Mouse (Mus musculus) embryonic facial prominence, embryonic 12.5 days (tissue): ENCODE data around the gene Rubcn. TPM values are rescaled to one million over a fixed set of nuclear protein-coding genes. Genes with fewer than 3 reads are reported as not detected.

Source experiments
- ATAC-seq: fragments of 200-750 bp; cut with Nextera tagmentation; 2 replicates; pipeline ENCODE4 v1.8.0; 2017; ENCODE audit not compliant: insufficient number of reproducible peaks, insufficient read depth, low FRiP score, low TSS enrichment
- H3K27ac ChIP-seq: fragments of 300-500 bp; sonication (generic); 2 replicates; pipeline ENCODE4 v1.5.1; 2016; ENCODE audit warnings: mild to moderate bottlenecking
- H3K27me3 ChIP-seq: fragments of 300-500 bp; sonication (generic); 2 replicates; pipeline ENCODE4 v1.6.1; 2016; ENCODE audit warnings: mild to moderate bottlenecking, moderate library complexity
- H3K36me3 ChIP-seq: fragments of 300-500 bp; sonication (generic); 2 replicates; pipeline ENCODE4 v1.6.1; 2016; ENCODE audit warnings: mild to moderate bottlenecking
- H3K4me1 ChIP-seq: fragments of 300-500 bp; sonication (generic); 2 replicates; pipeline ENCODE4 v1.6.1; 2016
- H3K4me2 ChIP-seq: fragments of 300-500 bp; sonication (generic); replicated peaks from 2 replicates; pipeline ENCODE4 v1.6.1; 2016; ENCODE audit warnings: mild to moderate bottlenecking, moderate library complexity
- H3K4me3 ChIP-seq: fragments of 300-500 bp; sonication (generic); 2 replicates; pipeline ENCODE4 v1.5.1; 2016; ENCODE audit warnings: mild to moderate bottlenecking
- H3K9ac ChIP-seq: fragments of 300-500 bp; sonication (generic); 2 replicates; pipeline ENCODE4 v1.6.1; 2016; ENCODE audit warnings: mild to moderate bottlenecking, moderate library complexity
- H3K9me3 ChIP-seq: fragments of 300-500 bp; sonication (generic); 2 replicates; pipeline ENCODE4 v1.6.1; 2016; ENCODE audit warnings: mild to moderate bottlenecking, moderate library complexity
- WGBS: fragments of 180-500 bp; shearing (Covaris S2); methylation state at CpG from one replicate; pipeline ENCODE4 v1.1.7; 2016; 5-methylcytosine and 5-hydroxymethylcytosine counted together
- polyA plus RNA-seq: library from polyadenylated mRNA; unstranded; fragments of >200 nt; fragmentation: Nextera tagmentation; extraction: Ambion mirVana; gene quantifications from 2 replicates; pipeline ENCODE4 v1.2.1, GENCODE M21; 2016

Gene Rubcn
- polyA plus RNA-seq, 1 experiment from 2014 or later, result 19.0 TPM

GRCm38 (mm10) chr16:32795177-32795576, 82.4 kb downstream of the Rubcn start:
- H3K9me3 ChIP-seq, result no peaks in the 10 kb centered on the region
- H3K27me3 ChIP-seq, result no peaks in the 10 kb centered on the region
- no peak overlapping the region for H3K4me3 ChIP-seq
- no peak overlapping the region for H3K4me2 ChIP-seq
- H3K27ac ChIP-seq, result no peak overlapping the region
- no peak overlapping the region for H3K9ac ChIP-seq
- WGBS, result 75% methylated on average over 1 of the region's 1 CpGs
- H3K4me1 ChIP-seq, result 0 out of 2 replicates have a peak, but pooled peaks cover 6% of the 10 kb centered on the region
- no peaks in the 10 kb centered on the region for H3K36me3 ChIP-seq
- no peak for ATAC-seq

GRCm38 (mm10) chr16:32790056-32790455, 87.5 kb downstream of the Rubcn start:
- WGBS, result 93% methylated on average over 5 of the region's 5 CpGs
- H3K9ac ChIP-seq, result no peak overlapping the region
- no peaks in the 10 kb centered on the region for H3K36me3 ChIP-seq
- no peak overlapping the region for H3K4me3 ChIP-seq
- peaks cover 6% of the 10 kb centered on the region; the same call in 1 of the 2 replicates for H3K9me3 ChIP-seq
- no peaks in the 10 kb centered on the region for H3K4me1 ChIP-seq
- H3K4me2 ChIP-seq, result no peak overlapping the region
- H3K27me3 ChIP-seq, result no peaks in the 10 kb centered on the region
- ATAC-seq, result no peak
- no peak overlapping the region for H3K27ac ChIP-seq

GRCm38 (mm10) chr16:32784840-32785239, 92.7 kb downstream of the Rubcn start:
- Histone ChIP-seq H3K27ac (no peak overlapping the region), H3K27me3 (no peaks in the 10 kb centered on the region), H3K9ac (no peak overlapping the region), H3K4me1 (no peaks in the 10 kb centered on the region), H3K36me3 (no peaks in the 10 kb centered on the region), H3K9me3 (peaks cover 6% of the 10 kb centered on the region; the same call in 1 of the 2 replicates), H3K4me3 (no peak overlapping the region), H3K4me2 (no peak overlapping the region)
- WGBS, result 80% methylated on average over 13 of the region's 13 CpGs
- ATAC-seq, result no peak

GRCm38 (mm10) chr16:32783324-32784062, 94.1 kb downstream of the Rubcn start:
- no peak overlapping the region for H3K9ac ChIP-seq
- no peaks in the 10 kb centered on the region for H3K4me1 ChIP-seq
- no peak overlapping the region for H3K27ac ChIP-seq
- H3K4me3 ChIP-seq, result no peak overlapping the region
- no peaks in the 10 kb centered on the region for H3K36me3 ChIP-seq
- H3K4me2 ChIP-seq, result no peak overlapping the region
- H3K9me3 ChIP-seq, result peaks cover 2% of the 10 kb centered on the region; the same call in 1 of the 2 replicates
- WGBS, result 55% methylated on average over 5 of the region's 5 CpGs
- no peaks in the 10 kb centered on the region for H3K27me3 ChIP-seq
- no peak for ATAC-seq

GRCm38 (mm10) chr16:32778956-32779355, 98.6 kb downstream of the Rubcn start:
- no peak for ATAC-seq
- Histone ChIP-seq H3K9ac (no peak overlapping the region), H3K27me3 (0 out of 2 replicates have a peak, but pooled peaks cover 4% of the 10 kb centered on the region), H3K4me3 (no peak overlapping the region), H3K27ac (no peak overlapping the region), H3K9me3 (no peaks in the 10 kb centered on the region), H3K4me1 (no peaks in the 10 kb centered on the region), H3K4me2 (no peak overlapping the region), H3K36me3 (no peaks in the 10 kb centered on the region)
- WGBS, result 60% methylated on average over 8 of the region's 8 CpGs

- no peaks in the 10 kb centered on the region for H3K4me1 ChIP-seq
- H3K9me3 ChIP-seq, result no peaks in the 10 kb centered on the region
- no peak overlapping the region for H3K27ac ChIP-seq
- no peak overlapping the region for H3K9ac ChIP-seq
- no peaks in the 10 kb centered on the region for H3K36me3 ChIP-seq
- H3K4me3 ChIP-seq, result no peak overlapping the region
- WGBS, result 81% methylated on average over 10 of the region's 10 CpGs
- H3K27me3 ChIP-seq, result 0 out of 2 replicates have a peak, but pooled peaks cover 4% of the 10 kb centered on the region
- H3K4me2 ChIP-seq, result no peak overlapping the region
- no peak for ATAC-seq
Measured at GRCm38 (mm10) chr16:32776676-32777075, 100.9 kb downstream of the Rubcn start.

Other genes starting within 250 kb of the Rubcn start
- 13.4 and 13.8 TPM in 2 replicates for gene Tnk2, start 233.9 kb downstream of the Rubcn start, polyA plus RNA-seq
- gene Muc4, start 141.9 kb downstream of the Rubcn start, polyA plus RNA-seq, result 0.06 and 0.28 TPM in 2 replicates
- not detected in 2 replicates for gene Muc20, start 80.3 kb downstream of the Rubcn start, polyA plus RNA-seq
- not detected in 2 replicates for gene Smbd1, start 67.3 kb downstream of the Rubcn start, polyA plus RNA-seq
- gene Fyttd1, start 266 bp downstream of the Rubcn start, polyA plus RNA-seq, result 106 and 124 TPM in 2 replicates
- gene Lrch3, start 36.3 kb upstream of the Rubcn start, polyA plus RNA-seq, result 42.6 and 43.7 TPM in 2 replicates
- 2.4 and 3.1 TPM in 2 replicates for gene Iqcg, start 178.5 kb upstream of the Rubcn start, polyA plus RNA-seq
- gene Rpl35a, start 178.7 kb upstream of the Rubcn start, polyA plus RNA-seq, result 849 and 899 TPM in 2 replicates
- 1.8 and 3.4 TPM in 2 replicates for gene Lmln, start 184.8 kb upstream of the Rubcn start, polyA plus RNA-seq